Mouse (Mus musculus): ENCODE measurements around the gene Tfg.

DNA sequence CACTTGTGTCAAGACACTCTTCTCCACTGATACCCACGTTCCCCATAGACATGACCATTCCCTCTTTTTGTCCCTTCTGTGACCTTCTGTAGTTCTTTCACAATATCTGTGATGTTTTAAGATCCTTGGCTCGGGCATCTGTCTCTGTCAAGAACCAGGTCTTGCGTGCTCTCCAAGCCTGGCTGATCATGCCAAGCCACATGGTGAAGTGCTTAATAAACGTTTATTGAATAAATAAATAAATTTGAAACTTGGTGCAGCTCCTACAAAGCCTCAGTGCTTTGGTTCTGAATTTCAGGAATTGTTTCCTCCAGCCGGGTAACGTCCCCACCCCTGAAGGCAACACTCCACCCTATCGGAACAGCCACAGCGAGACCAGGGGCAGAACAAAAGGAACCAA is 46.3 kb downstream of the Tfg start:
- TF ChIP-seq POLR2A (IDR thresholded peaks at IDR 0.05; ENCODE audit: low read depth, low read length) (no peak), CTCF (conservative IDR thresholded peaks at IDR 0.05; ENCODE audit: insufficient read depth, insufficient read length, low read depth, low read length) (no peak)
